Mouse (Mus musculus) heart, postnatal 14 days (tissue): ENCODE measurements at regions not wholly inside any gene's neighbourhood (a gene's known extent, or its start where the extent isn't known, plus 50 kb on each side); places are given as distances from the start of the nearest gene placed in this dataset.

Source experiments
- DNase-seq, 2 experiments: peaks; one replicate each; pipeline ENCODE4 v3.0.0; 2021 to 2022
- intact Hi-C: fragments of 180-260 bp; cut with DNase I; formaldehyde crosslinking; loops from one replicate; pipeline ENCODE4 v1.15.1; 2025

GRCm38 (mm10) chr2:138123331-138123730, 133.0 kb upstream of the Btbd3 start:
- intact Hi-C loops: no loop called here
- no peak for DNase-seq

- intact Hi-C loops: no loop called here
- DNase-seq: no peak
Measured at GRCm38 (mm10) chr2:138120868-138121267, 135.5 kb upstream of the Btbd3 start.

- intact Hi-C loops: no loop called here
- no peak for DNase-seq
Measured at GRCm38 (mm10) chr2:138120131-138120530, 136.2 kb upstream of the Btbd3 start.

GRCm38 (mm10) chr2:138099777-138100176, 156.6 kb upstream of the Btbd3 start:
- intact Hi-C loops: no loop called here
- no peak for DNase-seq

GRCm38 (mm10) chr2:138085390-138085789, 171.0 kb upstream of the Btbd3 start:
- intact Hi-C loops: no loop called here
- DNase-seq: no peak

GRCm38 (mm10) chr2:138084564-138085283, 171.6 kb upstream of the Btbd3 start:
- no peak for DNase-seq
- intact Hi-C loops: no loop called here

GRCm38 (mm10) chr2:138074020-138074613, 182.2 kb upstream of the Btbd3 start:
- intact Hi-C loops: no loop called here
- DNase-seq: no peak

- DNase-seq: no peak
- intact Hi-C loops: no loop called here
Measured at GRCm38 (mm10) chr2:138072165-138072728, 184.1 kb upstream of the Btbd3 start.

GRCm38 (mm10) chr2:138053081-138053480, 203.3 kb upstream of the Btbd3 start:
- DNase-seq: no peak
- intact Hi-C loops: loop anchor here (5.0 kb wide), 1 partner anchor 159 kb away; no protein-coding TSS in a partner anchor

GRCm38 (mm10) chr2:138048341-138048740, 208.0 kb upstream of the Btbd3 start:
- DNase-seq: no peak
- intact Hi-C loops: loop anchor here (5.0 kb wide), 1 partner anchor 229 kb away; no protein-coding TSS in a partner anchor

GRCm38 (mm10) chr2:138047781-138048201, 208.6 kb upstream of the Btbd3 start:
- DNase-seq: no peak
- intact Hi-C loops: loop anchor here (5.0 kb wide), 1 partner anchor 230 kb away; no protein-coding TSS in a partner anchor

GRCm38 (mm10) chr2:138047361-138047760, 209.0 kb upstream of the Btbd3 start:
- no peak for DNase-seq
- intact Hi-C loops: loop anchor here (5.0 kb wide), 1 partner anchor 230 kb away; no protein-coding TSS in a partner anchor

GRCm38 (mm10) chr2:138046918-138047317, 209.4 kb upstream of the Btbd3 start:
- DNase-seq: no peak
- intact Hi-C loops: loop anchor here (5.0 kb wide), 1 partner anchor 230 kb away; no protein-coding TSS in a partner anchor

- intact Hi-C loops: loop anchor here (5.0 kb wide), 1 partner anchor 231 kb away; no protein-coding TSS in a partner anchor
- DNase-seq: no peak
Measured at GRCm38 (mm10) chr2:138045933-138046642, 210.3 kb upstream of the Btbd3 start.

- intact Hi-C loops: no loop called here
- DNase-seq: no peak
Measured at GRCm38 (mm10) chr2:138040706-138041105, 215.7 kb upstream of the Btbd3 start.

- peak; percentile 30 to 55 for DNase-seq
- intact Hi-C loops: no loop called here
Measured at GRCm38 (mm10) chr2:138040302-138040701, 216.1 kb upstream of the Btbd3 start.

GRCm38 (mm10) chr2:138034123-138034736, 222.1 kb upstream of the Btbd3 start:
- no peak for DNase-seq
- intact Hi-C loops: loop anchor here (5.0 kb wide), 1 partner anchor 678 kb away; no protein-coding TSS in a partner anchor

- DNase-seq: peak; percentile 86 to 87
- intact Hi-C loops: loop anchor here (2.0 to 5.0 kb wide), 3 partner anchors 247 to 1337 kb away; no protein-coding TSS in a partner anchor
Measured at GRCm38 (mm10) chr2:138033379-138034122, 222.8 kb upstream of the Btbd3 start.

- no peak for DNase-seq
- intact Hi-C loops: no loop called here
Measured at GRCm38 (mm10) chr2:138027411-138027810, 229.0 kb upstream of the Btbd3 start.
